Mouse (Mus musculus) intestine, postnatal 0 days (tissue): ENCODE measurements around the gene Gm11627. TPM values are rescaled to one million over a fixed set of nuclear protein-coding genes. Genes with fewer than 3 reads are reported as not detected.

Source experiments
- ATAC-seq: fragments of 200-750 bp; cut with Nextera tagmentation; 2 replicates; pipeline ENCODE4 v1.8.0; 2017; ENCODE audit warnings: mild to moderate bottlenecking, moderate TSS enrichment, moderate library complexity
- H3K27ac ChIP-seq: fragments of 300-500 bp; sonication (generic); 2 replicates; pipeline ENCODE4 v1.5.1; 2014; ENCODE audit warnings: mild to moderate bottlenecking, low read depth, low read length, moderate library complexity
- H3K27me3 ChIP-seq: fragments of 300-500 bp; sonication (generic); replicated peaks from 2 replicates; pipeline ENCODE4 v1.6.1; 2014; ENCODE audit warnings: low read length, mixed read lengths; ENCODE audit not compliant: control insufficient read depth, insufficient read depth
- H3K36me3 ChIP-seq: fragments of 300-500 bp; sonication (generic); 2 replicates; pipeline ENCODE4 v1.6.1; 2014; ENCODE audit warnings: mild to moderate bottlenecking, moderate library complexity; ENCODE audit not compliant: control insufficient read depth, insufficient read depth
- H3K4me1 ChIP-seq: fragments of 300-500 bp; sonication (generic); replicated peaks from 2 replicates; pipeline ENCODE4 v1.6.1; 2014; ENCODE audit warnings: antibody characterized with exemption, low read length, mixed read lengths; ENCODE audit not compliant: control insufficient read depth, insufficient read depth
- H3K4me2 ChIP-seq: fragments of 300-500 bp; sonication (generic); replicated peaks from 2 replicates; pipeline ENCODE4 v1.6.1; 2014; ENCODE audit warnings: low read depth, mild to moderate bottlenecking, moderate library complexity
- H3K4me3 ChIP-seq: fragments of 300-500 bp; sonication (generic); 2 replicates; pipeline ENCODE4 v1.5.1; 2014; ENCODE audit warnings: low read depth, low read length
- H3K9ac ChIP-seq: fragments of 300-500 bp; sonication (generic); 2 replicates; pipeline ENCODE4 v1.6.1; 2014; ENCODE audit warnings: mild to moderate bottlenecking, low read depth, low read length
- H3K9me3 ChIP-seq: fragments of 300-500 bp; sonication (generic); 2 replicates; pipeline ENCODE4 v1.6.1; 2016; ENCODE audit warnings: mixed run types; ENCODE audit not compliant: control insufficient read depth
- CTCF ChIP-seq: sonication (generic); IDR thresholded peaks from 2 replicates; pipeline ENCODE4 v1.5.1; 2016; ENCODE audit warnings: low read depth, mild to moderate bottlenecking, control low read depth, antibody characterized with exemption, moderate library complexity
- WGBS: fragments of 180-500 bp; shearing (Covaris S2); extraction: QIAGEN DNeasy Blood & Tissue Kit; methylation state at CpG from one replicate; pipeline ENCODE4 v1.1.7; 2014; 5-methylcytosine and 5-hydroxymethylcytosine counted together
- polyA plus RNA-seq: library from polyadenylated mRNA; unstranded; fragments of >200 nt; fragmentation: Nextera tagmentation; extraction: Ambion mirVana; gene quantifications from 2 replicates; pipeline ENCODE4 v1.2.1, GENCODE M21; 2015

Gene Gm11627
- polyA plus RNA-seq, 1 experiment from 2014 or later = 11.2 TPM

GRCm38 (mm10) chr11:102578341-102579118, 731 bp downstream of the Gm11627 start:
- Histone ChIP-seq H3K36me3 (no peaks in the 10 kb centered on the region), H3K27ac (peak overlapping the region; percentile 65), H3K9ac (0 out of 2 replicates have a peak overlapping the region, but pooled peaks have one; percentile 18), H3K9me3 (no peaks in the 10 kb centered on the region), H3K4me3 (peak overlapping the region; percentile 35), H3K4me2 (peak overlapping the region; percentile 68), H3K4me1 (no peaks in the 10 kb centered on the region), H3K27me3 (peaks cover 7% of the 10 kb centered on the region; the same call in 1 of the 2 replicates)
- peak; percentile 99 for TF ChIP-seq CTCF
- ATAC-seq = peak; percentile 68; the same call in 1 of the 2 replicates
- 6% methylated on average over 27 of the region's 27 CpGs for WGBS

GRCm38 (mm10) chr11:102576050-102576754, 3.1 kb downstream of the Gm11627 start:
- TF ChIP-seq CTCF = no peak
- ATAC-seq = no peak
- no peaks in the 10 kb centered on the region for H3K36me3 ChIP-seq

GRCm38 (mm10) chr11:102575034-102575433, 4.2 kb downstream of the Gm11627 start:
- Histone ChIP-seq H3K27me3 (no peaks in the 10 kb centered on the region), H3K9ac (no peak overlapping the region), H3K4me2 (no peak overlapping the region), H3K27ac (no peak overlapping the region), H3K36me3 (no peaks in the 10 kb centered on the region), H3K9me3 (no peaks in the 10 kb centered on the region), H3K4me1 (no peaks in the 10 kb centered on the region), H3K4me3 (no peak overlapping the region)
- no peak for TF ChIP-seq CTCF
- no peak for ATAC-seq
- WGBS = 71% methylated on average over 1 of the region's 1 CpGs

More at GRCm38 (mm10) chr11:102576050-102576754, 3.1 kb downstream of the Gm11627 start:
- Histone ChIP-seq H3K4me2 (no peak overlapping the region), H3K9me3 (no peaks in the 10 kb centered on the region), H3K9ac (no peak overlapping the region), H3K4me1 (no peaks in the 10 kb centered on the region), H3K4me3 (no peak overlapping the region), H3K27me3 (no peaks in the 10 kb centered on the region), H3K27ac (no peak overlapping the region)
- WGBS = 51% methylated on average over 13 of the region's 13 CpGs

GRCm38 (mm10) chr11:102572866-102573663, 6.2 kb downstream of the Gm11627 start:
- Histone ChIP-seq H3K4me3 (peak overlapping the region; percentile 50), H3K9ac (peak overlapping the region; percentile 59), H3K9me3 (no peaks in the 10 kb centered on the region), H3K27ac (no peak overlapping the region), H3K4me2 (peak overlapping the region; percentile 82), H3K27me3 (no peaks in the 10 kb centered on the region), H3K36me3 (no peaks in the 10 kb centered on the region), H3K4me1 (no peaks in the 10 kb centered on the region)
- ATAC-seq = 0 out of 2 replicates have a peak, but pooled peaks have one; percentile 31
- 17% methylated on average over 18 of the region's 18 CpGs for WGBS
- TF ChIP-seq CTCF = peak; percentile 92

- no peaks in the 10 kb centered on the region for H3K36me3 ChIP-seq
- no peaks in the 10 kb centered on the region for H3K27me3 ChIP-seq
- no peak for ATAC-seq
- TF ChIP-seq CTCF = no peak
- no peaks in the 10 kb centered on the region for H3K9me3 ChIP-seq
- no peak overlapping the region for H3K27ac ChIP-seq
- no peak overlapping the region for H3K4me2 ChIP-seq
- H3K4me3 ChIP-seq = no peak overlapping the region
- 57% methylated on average over 7 of the region's 7 CpGs for WGBS
- no peak overlapping the region for H3K9ac ChIP-seq
- H3K4me1 ChIP-seq = no peaks in the 10 kb centered on the region
Measured at GRCm38 (mm10) chr11:102568756-102569377, 10.4 kb downstream of the Gm11627 start.
